Mouse (Mus musculus) T-cell, adult 2 months (primary cell): Measurements from ENCODE around the gene Cd9.
A peak's percentile ranks its signal among the peaks of the same experiment; 100 is the strongest.

Source experiments
- DNase-seq: peaks from one replicate; pipeline ENCODE4 v3.0.0; 2022; ENCODE audit warnings: low spot score

Cd9 gene

GRCm38 (mm10) chr6:125494092-125494871 is at the start of gene Cd9:
Cd9 (minus strand) TSS chr6:125494791.
- DNase-seq, result peak; percentile 21

GRCm38 (mm10) chr6:125541296-125541695 is 46.7 kb upstream of the Cd9 start:
- no peak for DNase-seq

GRCm38 (mm10) chr6:125540826-125541225 is 46.2 kb upstream of the Cd9 start:
- no peak for DNase-seq

DNA sequence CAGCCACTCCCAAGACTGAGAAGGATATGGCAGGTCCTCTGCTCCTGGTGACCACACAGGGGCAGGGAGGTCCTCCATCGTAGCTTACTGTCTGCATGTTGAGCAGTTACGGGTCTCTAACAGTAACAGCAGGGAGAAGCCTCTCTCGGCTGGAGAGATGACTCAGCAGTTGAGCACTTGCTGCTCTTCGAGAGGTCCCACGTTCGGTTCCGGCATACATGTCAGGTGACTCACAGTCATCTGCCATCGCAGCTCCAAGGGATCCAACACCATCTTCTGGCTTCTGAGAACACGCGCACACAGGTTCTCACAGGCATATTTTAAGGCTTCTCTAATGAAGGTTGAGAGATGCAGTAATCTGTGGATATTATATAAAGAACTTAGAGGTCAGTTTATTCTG is 45.6 kb upstream of the Cd9 start:
- no peak for DNase-seq

DNA sequence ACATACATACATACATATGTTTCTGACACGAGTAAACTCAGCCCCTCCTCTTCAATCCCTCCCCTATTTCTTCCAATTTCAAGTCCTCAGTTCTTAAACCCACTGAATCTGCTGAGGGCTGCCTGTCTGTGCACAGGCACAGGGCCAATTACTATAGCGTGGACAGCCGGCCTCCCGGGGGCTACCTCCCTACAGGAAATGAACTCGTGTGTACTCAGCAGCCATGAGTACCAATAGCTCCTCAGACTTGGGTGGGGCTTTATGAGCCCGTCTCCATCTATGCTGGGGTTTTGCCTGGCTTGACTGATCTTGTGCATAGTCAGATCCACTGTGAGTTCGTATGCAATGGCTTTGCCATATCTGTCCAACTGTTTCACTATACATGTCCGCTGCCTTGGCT is 44.8 kb upstream of the Cd9 start:
- DNase-seq, result no peak

GRCm38 (mm10) chr6:125538469-125538868 is 43.9 kb upstream of the Cd9 start:
- DNase-seq, result no peak

DNA sequence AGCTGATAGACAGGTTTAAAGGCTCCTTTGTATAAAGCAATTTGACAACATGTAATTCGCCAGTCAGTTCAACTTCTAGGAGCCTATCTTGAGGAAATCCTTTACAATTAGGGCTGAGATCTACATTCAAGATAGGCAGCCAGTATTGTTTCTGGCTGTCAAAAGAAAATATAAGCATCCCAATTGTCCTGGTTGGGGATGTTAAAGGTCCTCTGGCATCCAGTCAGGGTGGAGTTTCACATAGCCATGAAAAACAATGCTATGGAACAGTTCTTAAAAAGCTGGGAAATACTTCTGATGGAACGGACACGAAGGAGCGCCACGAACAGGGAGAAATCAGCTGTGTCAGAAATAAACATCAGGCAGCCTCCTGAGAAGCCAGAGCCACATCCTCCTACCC is 40.4 kb upstream of the Cd9 start:
- no peak for DNase-seq

DNA sequence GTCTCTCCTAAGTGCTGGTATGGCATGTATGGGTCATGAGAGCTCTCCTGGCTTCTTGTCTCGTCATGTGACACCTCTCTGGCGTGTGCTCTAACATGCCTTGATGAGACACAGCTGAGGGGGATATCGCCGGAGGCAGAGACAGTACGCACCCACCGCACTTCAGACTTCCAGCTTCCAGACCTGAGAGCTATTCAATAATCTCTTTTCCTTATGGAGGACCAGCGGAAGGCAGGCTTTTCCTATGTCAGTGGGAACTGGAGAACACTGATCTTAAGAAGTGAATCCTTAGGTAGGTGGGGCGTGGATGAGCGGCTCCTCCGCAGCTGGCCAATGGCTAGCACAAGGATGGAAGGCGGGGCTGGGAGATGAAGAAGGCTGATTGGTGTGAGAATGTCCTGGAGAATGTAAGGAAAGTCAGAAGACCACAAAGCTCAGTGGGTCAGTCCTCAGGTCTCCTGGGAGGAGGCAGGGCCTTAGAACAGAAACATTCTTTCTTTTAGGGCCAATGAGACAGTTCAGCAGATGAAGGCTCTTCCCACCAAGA is 38.6 kb upstream of the Cd9 start:
- no peak for DNase-seq

GRCm38 (mm10) chr6:125529479-125529878 is 34.9 kb upstream of the Cd9 start:
- no peak for DNase-seq

DNA sequence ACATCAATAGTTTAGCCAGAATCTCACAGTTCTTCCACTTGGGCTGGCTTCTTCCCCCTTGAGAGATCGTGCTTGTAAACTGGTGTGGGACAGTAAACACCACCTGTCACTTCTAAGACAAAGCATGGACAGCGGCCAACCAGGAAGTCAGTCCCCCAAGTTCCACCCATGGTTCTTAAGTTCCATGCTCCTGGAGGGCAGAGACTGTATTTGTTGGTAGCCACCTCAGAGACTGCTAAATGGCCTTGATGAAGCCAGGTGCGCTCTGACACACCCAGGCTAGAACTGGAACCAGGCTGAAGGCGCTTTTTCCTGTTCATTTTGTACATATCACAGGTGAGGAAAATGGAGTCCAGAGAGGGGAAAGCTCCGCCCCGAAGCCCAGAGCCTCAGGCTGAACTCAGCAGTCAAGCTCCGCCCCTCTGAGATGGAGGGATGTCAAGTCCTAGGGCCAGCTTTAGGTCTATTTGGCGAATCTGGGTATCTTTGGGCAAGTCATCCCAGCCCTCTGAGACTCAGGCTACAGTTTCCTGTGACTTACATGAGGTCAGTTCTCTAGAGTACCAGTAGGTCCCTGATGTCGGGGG is 34.1 kb upstream of the Cd9 start:
- no peak for DNase-seq

DNA sequence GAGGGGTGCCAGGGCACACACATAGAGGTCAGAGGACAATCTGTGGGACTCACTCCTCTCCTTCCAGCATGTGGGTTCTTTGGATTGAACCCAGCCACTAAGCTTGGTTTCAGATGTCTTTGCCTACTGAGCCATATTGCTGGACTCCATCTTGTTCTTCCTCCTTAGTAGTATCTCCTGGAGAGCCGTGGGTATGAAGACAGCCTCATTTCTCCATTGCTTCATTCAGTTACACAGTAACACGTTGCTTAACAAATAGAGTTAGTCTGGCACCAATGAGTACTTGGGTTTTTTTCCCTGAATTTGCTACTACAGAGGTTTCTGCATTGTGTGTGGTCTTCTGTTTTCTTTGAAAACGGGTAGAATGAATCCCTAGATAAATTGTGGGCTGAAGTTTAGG is 31.5 kb upstream of the Cd9 start:
- DNase-seq, result no peak

- DNase-seq, result peak; percentile 23
These were observed 29.4 kb upstream of the Cd9 start for GRCm38 (mm10) chr6:125524027-125524426.

DNA sequence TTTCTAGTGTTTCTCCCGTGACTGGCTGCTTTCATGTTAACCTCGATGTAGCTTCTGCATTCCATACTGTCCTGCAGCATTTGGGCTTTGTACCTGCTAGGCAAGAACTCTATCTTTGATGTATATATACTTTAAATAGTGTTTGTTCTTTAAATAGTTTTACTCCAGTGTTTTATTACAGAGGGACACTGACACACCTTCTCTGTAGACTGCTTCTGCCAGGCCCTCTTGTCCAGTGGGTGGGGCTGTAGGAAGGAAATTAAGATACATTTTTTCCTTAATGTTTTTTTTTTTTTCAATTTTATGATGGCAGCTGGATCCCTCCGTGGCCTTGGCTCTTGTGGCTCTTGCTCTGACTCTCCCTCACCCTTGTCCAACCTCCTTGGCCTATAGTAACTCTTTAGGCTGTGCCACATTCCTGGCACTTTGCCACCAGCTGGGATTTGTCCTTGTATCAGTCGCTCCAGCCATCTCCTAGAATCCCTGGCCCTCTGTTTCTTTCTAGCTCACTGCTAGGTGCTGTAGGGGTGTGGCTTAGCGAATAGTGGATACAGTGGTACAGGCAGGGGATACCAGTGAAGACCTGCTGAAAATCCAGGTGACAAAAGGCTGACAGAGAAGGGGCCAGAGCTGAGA is 27.1 kb upstream of the Cd9 start:
- no peak for DNase-seq

GRCm38 (mm10) chr6:125515503-125516315 is 21.1 kb upstream of the Cd9 start:
- no peak for DNase-seq

- no peak for DNase-seq
These were observed 18.5 kb upstream of the Cd9 start for GRCm38 (mm10) chr6:125512950-125513596.

GRCm38 (mm10) chr6:125511196-125511595 is 16.6 kb upstream of the Cd9 start:
- no peak for DNase-seq

GRCm38 (mm10) chr6:125510645-125511044 is 16.1 kb upstream of the Cd9 start:
- DNase-seq, result no peak

DNA sequence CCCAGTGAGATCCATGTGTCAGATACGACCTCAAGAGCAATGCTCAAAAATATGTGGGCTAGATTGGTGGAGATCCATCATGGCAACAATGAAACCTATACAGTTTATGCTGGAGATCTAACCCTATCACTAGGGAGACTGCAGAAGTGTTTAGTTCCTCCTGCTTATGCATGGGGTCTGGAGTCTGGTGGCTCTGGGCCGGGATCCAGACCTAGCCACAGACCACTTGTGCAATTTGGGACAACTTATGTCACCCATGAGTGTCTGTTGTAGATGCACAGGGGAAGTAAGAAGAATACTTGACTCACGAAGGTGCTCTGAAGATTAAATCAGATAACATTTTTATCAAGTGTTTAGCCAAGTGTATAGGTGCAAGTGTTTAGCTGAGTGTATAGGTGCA is 15.2 kb upstream of the Cd9 start:
- DNase-seq, result no peak

- no peak for DNase-seq
These were observed 11.8 kb upstream of the Cd9 start for GRCm38 (mm10) chr6:125506427-125506826.

DNA sequence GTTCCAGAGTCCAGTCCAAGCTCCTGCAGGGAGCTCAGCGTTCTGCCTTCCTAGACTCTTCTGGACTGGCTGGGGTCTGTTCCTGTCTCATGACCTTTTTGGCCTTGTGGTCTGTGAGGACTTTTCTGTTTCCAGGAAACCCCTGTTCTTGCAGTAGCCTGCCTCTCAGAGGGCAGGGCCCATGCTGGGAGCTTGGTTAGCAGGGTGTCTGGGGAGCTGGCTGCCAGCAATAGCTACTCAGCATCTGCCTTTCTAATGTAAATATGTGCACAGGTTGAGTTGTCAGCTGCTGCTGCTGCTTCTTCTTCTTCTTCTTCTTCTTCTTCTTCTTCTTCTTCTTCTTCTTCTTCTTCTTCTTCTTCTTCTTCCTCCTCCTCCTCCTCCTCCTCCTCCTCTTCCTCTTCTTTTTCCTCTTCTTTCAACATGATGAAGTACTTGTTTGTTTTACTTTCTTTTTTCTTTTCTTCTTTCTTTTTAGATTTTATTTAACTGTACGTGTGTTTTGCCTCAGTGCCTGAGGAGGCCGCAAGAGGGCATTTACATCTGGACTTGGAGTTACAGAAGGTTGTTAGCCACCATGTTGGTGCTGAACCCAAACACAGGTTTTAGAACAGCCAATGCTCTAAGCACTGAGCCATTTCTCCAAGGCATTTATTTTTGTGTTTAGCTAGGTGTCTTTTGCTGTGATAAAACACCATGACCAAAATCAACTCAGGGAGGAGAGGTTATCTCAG is 10.2 kb upstream of the Cd9 start:
- DNase-seq, result no peak

DNA sequence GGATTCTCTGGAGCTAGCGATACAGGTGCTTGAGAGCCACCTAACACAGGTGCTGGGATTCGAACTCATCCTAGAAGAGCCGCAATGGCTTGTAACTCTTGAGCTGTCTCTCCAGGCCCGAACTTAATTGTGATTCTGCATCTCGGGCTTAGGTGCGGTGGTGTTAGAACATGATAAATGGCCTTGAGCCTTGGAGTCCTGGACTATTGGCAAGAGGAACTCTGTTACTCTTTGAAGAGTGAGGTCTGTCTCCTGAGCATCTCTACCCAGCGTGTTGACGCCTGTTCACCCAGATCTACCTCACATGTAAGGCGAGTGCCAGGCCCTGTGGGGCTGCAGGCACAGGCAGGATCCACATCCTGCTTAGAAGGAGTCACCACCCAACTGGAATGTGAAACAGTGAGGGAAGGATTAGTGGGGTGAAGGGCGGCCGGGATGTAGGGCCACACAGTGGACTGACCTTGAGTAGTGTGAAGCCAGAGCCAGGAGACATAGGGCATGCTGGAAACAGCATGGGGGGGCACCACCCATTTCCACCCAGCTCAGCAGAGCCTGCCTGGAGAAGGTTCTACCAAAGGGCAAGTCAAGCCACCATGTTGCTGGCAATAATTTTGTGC is 8.7 kb upstream of the Cd9 start:
- DNase-seq, result no peak
